Mouse (Mus musculus) small intestine, adult 2 months (tissue): ENCODE results near the gene Olfr1509.

ENCODE experiments used
- CTCF ChIP-seq: fragments of 200-500 bp; IDR thresholded peaks from 2 replicates; pipeline ENCODE4 v1.5.1; 2012; ENCODE audit warnings: low read depth, mild to moderate bottlenecking, control low read depth, inconsistent platforms, low read length, moderate library complexity, mixed read lengths; ENCODE audit not compliant: insufficient replicate concordance, insufficient read length; ENCODE audit errors: extremely low read depth
- POLR2A ChIP-seq: fragments of 200-500 bp; IDR thresholded peaks from 2 replicates; pipeline ENCODE4 v1.6.1; 2012; ENCODE audit warnings: low read depth, mild to moderate bottlenecking, control low read depth, inconsistent platforms, low read length, moderate library complexity

DNA sequence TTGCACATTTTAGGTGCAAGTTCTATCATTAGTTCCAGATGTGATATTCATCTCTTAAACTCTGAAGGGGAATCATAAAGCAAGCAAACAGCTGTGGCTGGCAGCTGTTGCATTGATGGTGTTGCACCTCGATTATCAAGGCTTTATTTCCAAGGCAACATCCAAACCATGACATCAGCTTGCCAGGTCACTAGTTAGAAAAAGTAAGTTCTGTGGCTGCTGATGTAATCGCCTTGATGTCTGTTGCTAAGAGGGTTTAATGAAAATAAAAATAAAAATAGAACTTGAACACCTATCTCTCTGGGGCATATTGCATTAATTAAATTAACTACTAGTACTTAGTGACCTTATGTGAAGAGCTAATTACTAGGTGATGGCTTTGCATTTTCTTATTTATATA, 24.6 kb downstream of the Olfr1509 start, which contains the start of gene Olfr1508:
- TF ChIP-seq CTCF = no peak
- no peak for TF ChIP-seq POLR2A
